Mouse (Mus musculus) neural tube, embryonic 11.5 days (tissue): ENCODE data around the gene Cstf1. TPM values are rescaled to one million over a fixed set of nuclear protein-coding genes. Genes with fewer than 3 reads are reported as not detected.

Experiments used
- ATAC-seq: fragments of 200-750 bp; cut with Nextera tagmentation; 2 replicates; pipeline ENCODE4 v1.8.0; 2017; ENCODE audit warnings: moderate number of reproducible peaks, mild to moderate bottlenecking, moderate TSS enrichment, moderate library complexity; ENCODE audit not compliant: insufficient read depth, low FRiP score, low TSS enrichment
- DNase-seq: peaks from one replicate; pipeline ENCODE4 v3.0.0-alpha.2; 2015; ENCODE audit warnings: low spot score
- H3K27ac ChIP-seq: fragments of 300-500 bp; sonication (generic); 2 replicates; pipeline ENCODE4 v1.5.1; 2014; ENCODE audit warnings: low read depth, mild to moderate bottlenecking, low read length
- H3K27me3 ChIP-seq: fragments of 300-500 bp; sonication (generic); 2 replicates; pipeline ENCODE4 v1.6.1; 2014; ENCODE audit warnings: mild to moderate bottlenecking, low read length, mixed read lengths; ENCODE audit not compliant: control insufficient read depth, insufficient read depth
- H3K36me3 ChIP-seq: fragments of 300-500 bp; sonication (generic); 2 replicates; pipeline ENCODE4 v1.6.1; 2014; ENCODE audit warnings: mild to moderate bottlenecking, low read length, moderate library complexity, mixed read lengths; ENCODE audit not compliant: control insufficient read depth, insufficient read depth
- H3K4me1 ChIP-seq: fragments of 300-500 bp; sonication (generic); 2 replicates; pipeline ENCODE4 v1.6.1; 2014; ENCODE audit warnings: low read length, mixed read lengths; ENCODE audit not compliant: control insufficient read depth, insufficient read depth
- H3K4me2 ChIP-seq: fragments of 300-500 bp; sonication (generic); 2 replicates; pipeline ENCODE4 v1.6.1; 2014; ENCODE audit warnings: low read depth, mild to moderate bottlenecking, moderate library complexity
- H3K4me3 ChIP-seq: fragments of 300-500 bp; sonication (generic); 2 replicates; pipeline ENCODE4 v1.5.1; 2014; ENCODE audit warnings: low read depth, low read length
- H3K9ac ChIP-seq: fragments of 300-500 bp; sonication (generic); 2 replicates; pipeline ENCODE4 v1.6.1; 2014; ENCODE audit warnings: mild to moderate bottlenecking, low read length
- H3K9me3 ChIP-seq: fragments of 300-500 bp; sonication (generic); 2 replicates; pipeline ENCODE4 v1.6.1; 2016; ENCODE audit warnings: low read length; ENCODE audit not compliant: control insufficient read depth
- WGBS: fragments of 180-500 bp; shearing (Covaris S2); extraction: QIAGEN DNeasy Blood & Tissue Kit; methylation state at CpG from one replicate; pipeline ENCODE4 v1.1.7; 2014; 5-methylcytosine and 5-hydroxymethylcytosine counted together
- polyA plus RNA-seq: library from polyadenylated mRNA; unstranded; fragments of >200 nt; fragmentation: Nextera tagmentation; extraction: Ambion mirVana; gene quantifications from 2 replicates; pipeline ENCODE4 v1.2.1, GENCODE M21; 2014

Gene Cstf1
- polyA plus RNA-seq, result 45.6 and 46.2 TPM in 2 replicates

DNA sequence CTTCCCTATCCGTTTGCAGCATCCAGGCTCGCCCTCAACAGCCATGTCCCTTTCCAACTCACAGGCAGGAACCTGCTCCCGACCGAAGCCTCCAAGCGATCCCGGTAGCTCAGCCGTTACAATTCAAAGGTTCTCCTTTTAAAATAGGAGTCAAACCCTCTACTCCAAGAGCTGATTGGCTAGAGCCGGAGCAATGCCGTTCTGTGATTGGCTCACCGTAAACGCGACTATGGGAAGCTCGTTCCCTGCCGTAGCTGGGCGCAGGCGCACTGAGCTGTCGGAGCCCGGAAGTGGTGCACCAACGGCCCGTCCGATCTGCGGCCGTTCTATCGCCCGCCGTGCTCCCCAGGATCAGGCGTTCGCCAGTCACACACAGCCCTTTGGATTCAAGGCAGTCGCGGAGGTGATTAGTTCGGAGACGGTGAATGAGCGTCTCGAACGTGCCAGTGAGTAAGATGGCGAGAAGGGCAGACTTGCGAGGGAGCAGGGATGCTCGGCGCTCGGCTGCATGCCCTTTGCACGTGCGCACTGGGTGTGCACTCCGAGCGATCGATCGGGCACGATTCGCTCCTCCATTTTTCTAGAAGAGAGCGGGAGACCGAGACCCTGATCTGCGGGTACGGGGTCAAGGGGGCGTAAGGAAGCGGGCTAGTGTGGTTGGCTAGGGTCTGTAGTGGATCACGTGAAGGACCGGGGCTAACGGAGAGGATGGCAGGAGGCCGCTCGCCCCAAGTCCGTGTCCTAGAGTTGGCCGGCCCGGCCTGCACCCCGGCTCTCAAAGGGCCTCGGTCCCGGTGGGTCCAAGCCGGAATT lies at the start of gene Cstf1, which contains the start of gene Aurka:
Gene Cstf1 (plus strand): TSS at position 271 of the 813 bp plus-strand sequence.
Gene Aurka (minus strand): TSS at position 125 of the 813 bp plus-strand sequence.
- H3K9me3 ChIP-seq, result no peaks in the 10 kb centered on the region
- H3K9ac ChIP-seq, result peak within 1 kb of the TSS; percentile 78
- peaks cover 17% of the 10 kb centered on the region for H3K36me3 ChIP-seq
- H3K4me1 ChIP-seq, result peaks cover 17% of the 10 kb centered on the region
- H3K4me3 ChIP-seq, result peak within 1 kb of the TSS; percentile 69
- ATAC-seq (peak; percentile 99), DNase-seq (peak; percentile 96)
- WGBS, result under 1% methylated on average over 66 of the region's 66 CpGs
- peak within 1 kb of the TSS; percentile 75 for H3K4me2 ChIP-seq
- 0 out of 2 replicates have a peak within 1 kb of the TSS, but pooled peaks have one; percentile 27 for H3K27ac ChIP-seq
- H3K27me3 ChIP-seq, result no peaks in the 10 kb centered on the region

DNA sequence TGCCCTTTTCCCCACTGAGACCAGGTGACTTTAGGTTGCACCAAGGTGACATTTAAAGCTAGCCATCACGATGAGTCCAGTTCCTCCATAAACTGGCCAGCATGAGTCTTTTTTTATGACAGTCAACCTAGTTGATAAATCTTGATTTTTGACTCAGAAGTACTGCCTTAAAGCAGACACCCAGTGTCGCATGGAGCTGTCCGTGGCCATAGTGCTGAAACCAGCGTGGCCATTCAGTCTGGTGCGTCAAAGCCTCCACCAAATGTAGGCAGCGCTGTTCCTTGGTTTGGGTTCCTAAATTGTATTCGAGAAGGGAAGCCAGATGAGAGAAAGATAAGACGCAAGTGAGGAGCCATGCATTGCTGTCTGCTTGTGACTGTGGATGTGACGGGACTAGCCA lies 49.6 kb upstream of the Cstf1 start:
- WGBS, result 20% methylated on average over 9 of the region's 9 CpGs
- H3K9me3 ChIP-seq, result no peaks in the 10 kb centered on the region
- no peaks in the 10 kb centered on the region for H3K36me3 ChIP-seq
- H3K27ac ChIP-seq, result no peak overlapping the region
- no peak overlapping the region for H3K4me2 ChIP-seq
- no peak for ATAC-seq
- H3K4me1 ChIP-seq, result no peaks in the 10 kb centered on the region
- no peak overlapping the region for H3K9ac ChIP-seq
- no peak overlapping the region for H3K4me3 ChIP-seq
- peak; percentile 72 for DNase-seq
- H3K27me3 ChIP-seq, result no peaks in the 10 kb centered on the region

DNA sequence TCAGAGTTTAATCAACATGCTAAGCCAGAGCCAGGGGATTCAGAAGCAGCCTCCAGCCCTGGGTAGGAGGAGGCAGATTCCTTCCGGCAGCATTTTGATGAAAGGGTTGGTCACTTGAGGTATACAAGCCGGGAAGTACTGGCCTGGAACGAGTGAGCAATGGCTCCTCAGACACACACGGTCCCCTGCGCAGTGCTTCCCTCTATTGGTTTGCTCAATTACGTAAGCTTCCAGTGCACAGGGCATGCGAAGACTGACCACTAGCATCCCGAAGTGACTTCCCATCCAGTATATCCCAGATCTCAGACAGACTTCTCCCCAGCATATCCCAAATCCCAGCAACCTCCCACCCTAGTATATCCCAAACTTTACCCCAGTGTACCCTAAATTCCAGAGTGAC lies 42.2 kb upstream of the Cstf1 start:
- H3K9me3 ChIP-seq, result no peaks in the 10 kb centered on the region
- 60% methylated on average over 8 of the region's 8 CpGs for WGBS
- no peak overlapping the region for H3K4me3 ChIP-seq
- H3K36me3 ChIP-seq, result no peaks in the 10 kb centered on the region
- no peak overlapping the region for H3K9ac ChIP-seq
- no peak for ATAC-seq
- H3K4me1 ChIP-seq, result no peaks in the 10 kb centered on the region
- DNase-seq, result no peak
- no peaks in the 10 kb centered on the region for H3K27me3 ChIP-seq
- no peak overlapping the region for H3K27ac ChIP-seq
- no peak overlapping the region for H3K4me2 ChIP-seq

DNA sequence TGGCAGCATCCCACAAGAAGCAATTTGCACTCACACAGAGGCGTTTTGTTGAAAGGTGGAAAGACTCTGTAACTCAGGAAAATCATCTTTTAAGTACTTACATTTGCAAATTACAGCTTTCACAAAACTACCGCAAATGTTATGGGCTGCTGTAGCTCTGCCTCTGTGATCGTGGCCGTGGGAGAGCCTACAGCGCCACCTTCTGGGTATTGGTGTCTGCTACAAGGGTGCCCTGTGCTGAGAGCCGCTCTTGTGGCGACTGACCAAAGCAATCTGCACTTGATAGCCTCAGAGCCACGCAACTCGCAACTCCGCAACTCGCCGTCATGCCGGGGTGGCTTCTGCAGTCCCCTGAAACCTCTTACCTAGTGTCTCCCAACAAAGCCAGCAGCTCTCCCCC lies 41.3 kb upstream of the Cstf1 start:
- DNase-seq (peak; percentile 78), ATAC-seq (peak; percentile 53; the same call in 1 of the 2 replicates)
- Histone ChIP-seq H3K36me3 (no peaks in the 10 kb centered on the region), H3K4me1 (no peaks in the 10 kb centered on the region), H3K9me3 (no peaks in the 10 kb centered on the region), H3K4me3 (no peak overlapping the region), H3K27ac (no peak overlapping the region), H3K9ac (no peak overlapping the region), H3K4me2 (0 out of 2 replicates have a peak overlapping the region, but pooled peaks have one; percentile 12), H3K27me3 (no peaks in the 10 kb centered on the region)
- 10% methylated on average over 13 of the region's 13 CpGs for WGBS

DNA sequence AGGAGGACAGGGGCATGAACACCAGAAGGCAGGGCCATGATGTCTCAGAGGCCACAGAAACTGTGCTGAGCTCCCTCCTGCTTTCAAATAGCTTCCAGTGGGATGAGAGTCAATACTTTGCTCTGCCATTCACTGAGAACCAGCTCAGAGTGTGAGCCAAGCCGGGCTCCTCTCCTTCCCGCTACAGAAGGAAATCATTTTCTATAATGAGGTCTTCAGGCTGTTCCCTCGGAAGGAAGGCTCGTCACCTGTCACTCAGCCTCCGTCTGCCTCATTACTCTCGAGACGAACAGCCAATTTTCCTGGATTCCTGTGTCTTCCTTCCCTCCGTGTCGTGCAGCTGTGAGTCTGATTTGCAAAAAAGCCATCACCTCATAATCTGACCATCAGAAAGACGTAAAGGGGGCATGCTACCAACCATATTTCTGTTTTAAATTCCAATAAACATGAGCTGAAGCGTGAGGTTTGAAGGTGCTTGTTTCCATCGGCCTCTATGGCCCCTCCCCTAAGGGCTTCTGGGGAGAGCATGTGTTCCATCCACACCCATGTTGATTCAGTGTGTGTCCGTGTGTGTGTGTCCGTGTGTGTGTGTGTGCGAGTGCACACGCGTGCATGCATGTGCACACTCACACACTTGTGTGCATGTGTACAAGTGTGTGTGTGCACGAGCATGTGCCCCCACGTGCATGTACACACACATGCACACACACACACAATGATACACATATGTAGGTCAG lies 32.1 kb upstream of the Cstf1 start:
- DNase-seq (no peak), ATAC-seq (no peak)
- no peak overlapping the region for H3K4me2 ChIP-seq
- H3K9ac ChIP-seq, result no peak overlapping the region
- WGBS, result 82% methylated on average over 19 of the region's 19 CpGs
- no peak overlapping the region for H3K27ac ChIP-seq
- H3K36me3 ChIP-seq, result no peaks in the 10 kb centered on the region
- no peaks in the 10 kb centered on the region for H3K9me3 ChIP-seq
- H3K27me3 ChIP-seq, result no peaks in the 10 kb centered on the region
- H3K4me1 ChIP-seq, result no peaks in the 10 kb centered on the region
- no peak overlapping the region for H3K4me3 ChIP-seq

DNA sequence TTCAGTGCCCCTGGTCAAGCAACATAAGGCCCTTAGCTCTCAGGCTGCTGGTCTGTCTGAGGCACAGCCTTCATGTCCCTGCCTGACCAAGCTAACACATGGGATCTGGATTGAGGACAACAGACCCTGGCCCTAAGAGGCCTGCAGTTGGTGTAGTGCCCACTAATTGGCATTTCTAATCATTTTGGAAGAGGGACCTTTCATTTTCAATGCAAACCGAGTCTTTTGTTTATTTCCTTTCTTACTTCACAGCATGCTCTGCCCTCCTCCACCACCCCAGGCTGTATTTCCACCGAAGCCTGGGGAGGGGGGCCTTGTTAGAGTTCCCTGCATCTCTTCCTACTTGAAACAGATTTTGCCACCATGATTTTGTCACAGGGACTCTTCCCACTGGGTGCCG lies 29.5 kb upstream of the Cstf1 start:
- H3K27ac ChIP-seq, result no peak overlapping the region
- WGBS, result 40% methylated on average over 3 of the region's 3 CpGs
- no peaks in the 10 kb centered on the region for H3K9me3 ChIP-seq
- H3K4me3 ChIP-seq, result no peak overlapping the region
- ATAC-seq (no peak), DNase-seq (no peak)
- H3K4me2 ChIP-seq, result no peak overlapping the region
- no peaks in the 10 kb centered on the region for H3K4me1 ChIP-seq
- no peaks in the 10 kb centered on the region for H3K27me3 ChIP-seq
- H3K36me3 ChIP-seq, result no peaks in the 10 kb centered on the region
- H3K9ac ChIP-seq, result no peak overlapping the region

DNA sequence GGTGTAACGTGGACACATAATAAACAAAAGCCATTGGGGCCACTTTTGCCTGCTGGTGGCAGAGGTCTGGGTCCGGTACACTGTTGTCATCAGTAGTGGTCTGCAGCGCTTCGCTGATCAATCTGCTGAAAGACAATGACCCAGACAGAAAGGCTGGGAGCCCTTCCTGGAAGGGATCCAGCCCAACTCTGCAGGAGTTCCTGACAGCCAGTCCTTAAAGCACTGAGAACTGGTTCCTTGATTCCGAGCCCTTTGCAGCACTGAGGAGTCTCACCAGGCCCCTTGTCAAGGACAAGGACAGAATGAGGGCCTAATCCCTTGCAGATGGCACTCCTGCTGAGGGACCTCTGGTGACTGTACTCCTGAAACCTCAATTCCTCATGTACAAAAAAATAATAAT lies 28.9 kb upstream of the Cstf1 start:
- Histone ChIP-seq H3K9ac (no peak overlapping the region), H3K4me2 (no peak overlapping the region), H3K9me3 (no peaks in the 10 kb centered on the region), H3K36me3 (no peaks in the 10 kb centered on the region), H3K4me3 (no peak overlapping the region), H3K27ac (no peak overlapping the region), H3K4me1 (peaks cover 3% of the 10 kb centered on the region; the same call in 1 of the 2 replicates), H3K27me3 (no peaks in the 10 kb centered on the region)
- ATAC-seq (no peak), DNase-seq (no peak)
- 47% methylated on average over 5 of the region's 5 CpGs for WGBS

DNA sequence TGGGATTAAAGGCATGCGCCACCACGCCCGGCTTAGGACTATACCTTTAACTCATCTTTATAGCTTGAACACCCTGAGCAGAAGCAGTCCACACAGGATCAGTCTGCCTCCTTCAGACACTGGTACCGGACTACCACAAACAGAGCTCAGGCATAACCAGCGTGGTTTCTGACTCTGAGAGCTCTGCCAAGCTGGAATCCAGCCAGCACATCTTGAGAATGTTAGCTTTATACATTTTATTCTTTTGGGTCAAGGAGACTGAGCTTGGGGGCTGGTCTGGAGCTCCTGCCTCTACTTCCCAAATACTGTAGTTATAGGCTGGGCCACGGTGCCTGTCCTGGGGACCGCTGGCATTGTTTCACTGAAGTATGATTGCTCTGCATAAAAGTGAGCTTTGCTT lies 26.7 kb upstream of the Cstf1 start:
- H3K9me3 ChIP-seq, result no peaks in the 10 kb centered on the region
- no peak overlapping the region for H3K4me2 ChIP-seq
- H3K36me3 ChIP-seq, result no peaks in the 10 kb centered on the region
- no peaks in the 10 kb centered on the region for H3K27me3 ChIP-seq
- WGBS, result 94% methylated on average over 7 of the region's 7 CpGs
- no peak for ATAC-seq
- H3K27ac ChIP-seq, result no peak overlapping the region
- no peak overlapping the region for H3K4me3 ChIP-seq
- no peak overlapping the region for H3K9ac ChIP-seq
- H3K4me1 ChIP-seq, result peaks cover 3% of the 10 kb centered on the region; the same call in 1 of the 2 replicates
- no peak for DNase-seq
